Mouse (Mus musculus) embryonic fibroblast, embryonic 13.5 days (primary cell): ENCODE data around the gene Twist1.

Source experiments
- CTCF ChIP-seq: IDR thresholded peaks from 2 replicates; pipeline ENCODE4 v1.5.1; 2011; ENCODE audit warnings: mild to moderate bottlenecking, control low read depth, low read length, moderate library complexity, borderline replicate concordance; ENCODE audit not compliant: insufficient read depth
- POLR2A ChIP-seq: IDR thresholded peaks from 2 replicates; pipeline ENCODE4 v1.6.1; 2011; ENCODE audit warnings: low read depth, mild to moderate bottlenecking, control low read depth, low read length, moderate library complexity

- TF ChIP-seq CTCF (no peak), POLR2A (no peak)
Observed at GRCm38 (mm10) chr12:33981433-33981832, 24.0 kb downstream of the Twist1 start.
